Mouse (Mus musculus): Measurements from ENCODE around the gene Hoxd12. TPM values are rescaled to one million over a fixed set of nuclear protein-coding genes. Genes with fewer than 3 reads are reported as not detected.
A peak's percentile ranks its signal among the peaks of the same experiment; 100 is the strongest.

Hoxd12 gene
- polyA plus RNA-seq, 1 experiment from 2014 or later: 2.1 TPM

DNA sequence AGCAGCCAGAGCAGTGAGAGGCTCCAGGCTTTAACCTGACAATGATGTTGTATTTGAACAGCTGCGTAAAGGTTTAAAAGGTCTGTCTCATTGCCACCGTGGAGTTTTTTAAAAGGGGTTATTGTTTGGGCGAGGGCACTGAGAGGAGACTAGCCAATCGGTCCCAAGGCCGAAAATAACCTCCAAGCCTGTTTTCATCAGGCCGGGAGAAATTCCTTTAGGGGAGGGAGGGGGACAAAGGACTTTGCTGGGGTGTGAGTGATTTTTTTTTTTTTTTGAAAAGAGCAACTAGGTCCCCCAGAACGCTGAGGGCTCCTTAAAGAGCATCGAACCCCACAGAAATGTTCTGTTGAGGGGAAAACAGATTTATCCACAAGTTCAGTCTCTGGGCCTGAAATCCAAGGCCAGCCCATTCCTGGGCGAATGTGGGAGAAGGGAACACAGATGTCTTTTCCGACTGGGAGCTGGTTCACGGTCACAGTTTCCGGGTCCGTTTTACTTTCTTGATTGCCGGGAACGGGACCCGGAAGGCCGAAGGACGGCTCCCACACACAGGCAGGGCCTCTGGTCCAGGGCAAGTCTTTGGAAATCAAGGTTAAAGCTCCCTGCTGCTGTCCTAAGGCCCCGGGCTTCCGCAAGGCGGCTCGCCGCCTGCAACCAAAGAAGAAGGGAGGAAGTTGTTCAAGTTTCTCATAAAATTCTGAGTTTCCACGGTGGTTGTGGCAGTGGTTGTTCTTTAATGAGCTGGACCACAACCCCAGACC is 14.9 kb downstream of the Hoxd12 start:
- Histone ChIP-seq H3K27ac (ENCODE audit: low read depth, low read length) (peak overlapping the region; percentile 85), H3K4me2 (ENCODE audit: low read depth) (peak overlapping the region; percentile 38), H3K27me3 (ENCODE audit: control insufficient read depth, insufficient read depth, low read length) (peaks cover 91% of the 10 kb centered on the region), H3K4me1 (ENCODE audit: control insufficient read depth, insufficient read depth, low read length) (0 out of 2 replicates have a peak, but pooled peaks cover 3% of the 10 kb centered on the region), H3K9ac (ENCODE audit: low read length) (peak overlapping the region; percentile 65), H3K9me3 (ENCODE audit: control insufficient read depth, low read length) (no peaks in the 10 kb centered on the region), H3K4me3 (ENCODE audit: low read depth, low read length) (peak overlapping the region; percentile 22), H3K36me3 (ENCODE audit: control insufficient read depth, insufficient read depth, low read length) (no peaks in the 10 kb centered on the region)
- ATAC-seq (ENCODE audit: insufficient read depth, low FRiP score, low TSS enrichment) (no peak), DNase-seq (ENCODE audit: low spot score) (peak; percentile 57)
- under 1% methylated on average over 24 of the region's 24 CpGs for WGBS

DNA sequence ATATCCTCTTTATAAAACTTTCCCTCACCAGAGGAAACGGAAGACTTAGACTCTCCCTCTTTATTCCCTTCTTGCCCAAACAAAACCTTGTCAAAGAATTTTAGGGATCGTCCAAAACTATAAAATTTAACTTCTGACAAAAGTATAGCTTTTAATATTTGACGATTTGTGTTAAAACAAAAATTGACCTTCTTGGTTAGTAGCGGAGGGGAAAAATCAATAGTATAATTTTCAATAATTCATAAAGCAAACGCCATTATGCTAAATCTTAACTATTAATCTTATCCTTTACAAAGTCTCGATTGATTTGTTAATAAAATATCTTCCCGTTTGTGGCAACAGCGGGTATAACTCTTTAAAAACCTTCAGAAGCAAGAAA is 15.5 kb downstream of the Hoxd12 start:
- Histone ChIP-seq H3K4me2 (ENCODE audit: low read depth) (peak overlapping the region; percentile 65), H3K4me3 (ENCODE audit: low read depth, low read length) (peak overlapping the region; percentile 46), H3K9ac (ENCODE audit: low read length) (peak overlapping the region; percentile 65), H3K27ac (ENCODE audit: low read depth, low read length) (peak overlapping the region; percentile 85; the same call in 1 of the 2 replicates), H3K9me3 (ENCODE audit: control insufficient read depth, low read length) (no peaks in the 10 kb centered on the region), H3K36me3 (ENCODE audit: control insufficient read depth, insufficient read depth, low read length) (no peaks in the 10 kb centered on the region), H3K4me1 (ENCODE audit: control insufficient read depth, insufficient read depth, low read length) (0 out of 2 replicates have a peak, but pooled peaks cover 3% of the 10 kb centered on the region), H3K27me3 (ENCODE audit: control insufficient read depth, insufficient read depth, low read length) (peaks cover 90% of the 10 kb centered on the region)
- ATAC-seq (ENCODE audit: insufficient read depth, low FRiP score, low TSS enrichment) (no peak), DNase-seq (ENCODE audit: low spot score) (no peak)
- WGBS: 8% methylated on average over 8 of the region's 8 CpGs

DNA sequence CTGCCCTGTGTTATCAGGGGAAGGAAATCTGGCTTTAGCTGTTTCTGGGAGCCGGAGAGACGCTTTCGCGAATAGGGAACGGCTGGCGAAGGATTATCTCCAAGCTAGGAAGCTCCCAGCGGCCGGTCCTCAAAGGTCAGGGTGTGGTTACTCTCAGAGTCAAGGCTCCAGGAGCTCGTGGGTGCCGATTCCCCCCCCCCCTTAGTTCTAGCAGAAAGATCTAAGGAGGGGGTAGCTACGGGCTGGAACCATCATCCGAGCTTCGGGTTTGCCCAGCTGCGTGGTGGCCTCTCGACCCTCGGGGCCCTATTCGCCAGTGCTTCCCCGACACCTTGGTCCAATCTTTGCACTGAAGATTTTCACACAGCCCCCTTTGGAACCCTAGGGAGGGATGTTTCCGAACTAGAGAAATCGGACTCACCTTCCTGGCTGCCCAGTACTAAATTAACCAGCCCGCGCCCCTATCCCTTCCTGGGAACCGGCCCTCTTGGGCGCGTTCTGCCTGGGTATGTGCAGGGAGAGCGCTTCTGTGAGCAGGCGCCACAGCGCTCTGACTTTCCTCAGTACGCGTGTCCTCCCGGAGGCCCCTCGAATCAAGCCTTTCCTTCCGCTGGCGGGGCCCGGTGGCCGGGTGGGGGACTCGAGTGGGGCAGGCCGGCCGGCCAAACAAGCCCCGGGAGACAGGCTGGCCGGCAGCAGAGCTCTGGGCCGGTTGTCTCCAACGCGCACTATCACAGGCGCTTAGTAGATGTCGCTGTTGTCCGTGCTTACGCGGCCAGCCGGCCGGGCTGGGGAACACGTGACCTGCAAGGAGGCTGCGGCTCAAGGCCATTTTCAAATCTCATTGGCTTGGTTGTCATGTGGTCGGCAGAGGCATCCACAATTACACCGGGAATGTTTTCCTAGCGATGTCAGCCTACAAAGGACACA is 16.5 kb downstream of the Hoxd12 start, which contains the start of gene Hoxd10:
Gene Hoxd10 (plus strand): TSS at position 903 of the 930 bp plus-strand sequence.
- 0 out of 2 replicates have a peak, but pooled peaks cover 3% of the 10 kb centered on the region for H3K4me1 ChIP-seq (ENCODE audit: control insufficient read depth, insufficient read depth, low read length)
- peaks cover 90% of the 10 kb centered on the region for H3K27me3 ChIP-seq (ENCODE audit: control insufficient read depth, insufficient read depth, low read length)
- H3K36me3 ChIP-seq (ENCODE audit: control insufficient read depth, insufficient read depth, low read length): no peaks in the 10 kb centered on the region
- under 1% methylated on average over 56 of the region's 56 CpGs for WGBS
- H3K4me3 ChIP-seq (ENCODE audit: low read depth, low read length): peak within 1 kb of the TSS; percentile 46
- no peaks in the 10 kb centered on the region for H3K9me3 ChIP-seq (ENCODE audit: control insufficient read depth, low read length)
- peak within 1 kb of the TSS; percentile 72 for H3K27ac ChIP-seq (ENCODE audit: low read depth, low read length)
- DNase-seq (ENCODE audit: low spot score) (peak; percentile 87), ATAC-seq (ENCODE audit: insufficient read depth, low FRiP score, low TSS enrichment) (peak; percentile 90)
- H3K9ac ChIP-seq (ENCODE audit: low read length): peak within 1 kb of the TSS; percentile 69
- H3K4me2 ChIP-seq (ENCODE audit: low read depth): peak within 1 kb of the TSS; percentile 65

DNA sequence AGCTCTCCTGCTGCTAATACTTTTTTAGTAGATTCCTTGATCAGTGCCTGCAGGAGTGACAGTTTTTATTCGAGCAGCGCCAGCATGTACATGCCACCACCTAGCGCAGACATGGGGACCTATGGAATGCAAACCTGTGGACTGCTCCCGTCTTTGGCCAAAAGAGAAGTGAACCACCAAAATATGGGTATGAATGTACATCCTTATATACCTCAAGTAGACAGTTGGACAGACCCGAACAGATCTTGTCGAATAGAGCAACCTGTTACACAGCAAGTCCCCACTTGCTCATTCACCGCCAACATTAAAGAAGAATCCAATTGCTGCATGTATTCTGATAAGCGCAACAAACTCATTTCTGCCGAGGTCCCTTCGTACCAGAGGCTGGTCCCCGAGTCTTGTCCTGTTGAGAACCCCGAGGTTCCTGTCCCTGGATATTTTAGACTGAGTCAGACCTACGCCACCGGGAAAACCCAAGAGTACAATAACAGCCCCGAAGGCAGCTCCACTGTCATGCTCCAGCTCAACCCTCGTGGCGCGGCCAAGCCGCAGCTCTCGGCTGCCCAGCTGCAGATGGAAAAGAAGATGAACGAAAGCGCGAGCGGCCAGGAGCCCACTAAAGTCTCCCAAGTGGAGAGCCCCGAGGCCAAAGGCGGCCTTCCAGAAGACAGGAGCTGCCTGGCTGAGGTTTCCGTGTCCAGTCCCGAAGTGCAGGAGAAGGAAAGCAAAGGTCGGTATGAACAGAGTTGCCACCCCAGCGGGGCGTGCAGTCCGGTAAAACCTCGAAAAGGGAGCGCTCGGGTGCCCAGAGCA is 17.4 kb downstream of the Hoxd12 start:
- no peaks in the 10 kb centered on the region for H3K9me3 ChIP-seq (ENCODE audit: control insufficient read depth, low read length)
- peak overlapping the region; percentile 65 for H3K4me2 ChIP-seq (ENCODE audit: low read depth)
- 4% methylated on average over 35 of the region's 35 CpGs for WGBS
- H3K36me3 ChIP-seq (ENCODE audit: control insufficient read depth, insufficient read depth, low read length): no peaks in the 10 kb centered on the region
- H3K4me1 ChIP-seq (ENCODE audit: control insufficient read depth, insufficient read depth, low read length): 0 out of 2 replicates have a peak, but pooled peaks cover 5% of the 10 kb centered on the region
- peak overlapping the region; percentile 46 for H3K4me3 ChIP-seq (ENCODE audit: low read depth, low read length)
- peaks cover 87% of the 10 kb centered on the region for H3K27me3 ChIP-seq (ENCODE audit: control insufficient read depth, insufficient read depth, low read length)
- peak overlapping the region; percentile 62 for H3K9ac ChIP-seq (ENCODE audit: low read length)
- DNase-seq (ENCODE audit: low spot score) (no peak), ATAC-seq (ENCODE audit: insufficient read depth, low FRiP score, low TSS enrichment) (peak; percentile 35)
- peak overlapping the region; percentile 65 for H3K27ac ChIP-seq (ENCODE audit: low read depth, low read length)

DNA sequence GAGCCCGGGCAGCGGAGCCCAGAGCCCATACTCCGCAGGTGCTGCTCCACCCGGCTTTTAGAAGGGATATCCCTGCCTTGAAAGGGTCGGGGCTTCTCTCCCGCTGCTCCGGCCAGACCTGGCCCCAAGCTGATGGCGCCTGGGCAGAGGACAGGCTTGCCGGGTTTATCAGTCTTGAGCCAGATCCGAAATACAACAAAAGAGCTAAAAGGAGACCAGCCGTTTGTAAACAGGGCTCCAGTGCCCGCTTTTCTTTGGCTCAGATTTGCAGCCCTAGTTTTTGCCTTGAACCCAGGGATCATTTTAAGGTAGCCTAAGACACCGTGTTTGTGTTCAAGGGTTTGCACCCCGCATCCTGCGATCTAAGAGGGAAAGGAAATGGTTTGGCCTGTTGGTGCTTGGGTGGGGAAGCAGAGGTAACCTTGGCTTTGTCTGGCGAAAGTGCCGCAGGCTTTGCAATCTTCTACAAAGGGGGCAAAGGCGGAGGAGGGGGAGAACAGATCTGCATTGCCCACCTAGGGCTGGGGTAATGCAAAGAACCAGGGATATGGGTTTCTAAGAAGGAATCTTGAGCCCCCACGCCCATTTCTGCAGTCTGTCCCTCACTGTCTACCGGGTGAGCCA is 18.1 kb downstream of the Hoxd12 start:
- ATAC-seq (ENCODE audit: insufficient read depth, low FRiP score, low TSS enrichment) (no peak), DNase-seq (ENCODE audit: low spot score) (peak; percentile 49)
- H3K9me3 ChIP-seq (ENCODE audit: control insufficient read depth, low read length): no peaks in the 10 kb centered on the region
- H3K4me1 ChIP-seq (ENCODE audit: control insufficient read depth, insufficient read depth, low read length): 0 out of 2 replicates have a peak, but pooled peaks cover 5% of the 10 kb centered on the region
- peak overlapping the region; percentile 62 for H3K9ac ChIP-seq (ENCODE audit: low read length)
- peak overlapping the region; percentile 46 for H3K4me3 ChIP-seq (ENCODE audit: low read depth, low read length)
- under 1% methylated on average over 20 of the region's 20 CpGs for WGBS
- no peaks in the 10 kb centered on the region for H3K36me3 ChIP-seq (ENCODE audit: control insufficient read depth, insufficient read depth, low read length)
- peak overlapping the region; percentile 65 for H3K27ac ChIP-seq (ENCODE audit: low read depth, low read length)
- H3K4me2 ChIP-seq (ENCODE audit: low read depth): peak overlapping the region; percentile 65
- H3K27me3 ChIP-seq (ENCODE audit: control insufficient read depth, insufficient read depth, low read length): peaks cover 86% of the 10 kb centered on the region

DNA sequence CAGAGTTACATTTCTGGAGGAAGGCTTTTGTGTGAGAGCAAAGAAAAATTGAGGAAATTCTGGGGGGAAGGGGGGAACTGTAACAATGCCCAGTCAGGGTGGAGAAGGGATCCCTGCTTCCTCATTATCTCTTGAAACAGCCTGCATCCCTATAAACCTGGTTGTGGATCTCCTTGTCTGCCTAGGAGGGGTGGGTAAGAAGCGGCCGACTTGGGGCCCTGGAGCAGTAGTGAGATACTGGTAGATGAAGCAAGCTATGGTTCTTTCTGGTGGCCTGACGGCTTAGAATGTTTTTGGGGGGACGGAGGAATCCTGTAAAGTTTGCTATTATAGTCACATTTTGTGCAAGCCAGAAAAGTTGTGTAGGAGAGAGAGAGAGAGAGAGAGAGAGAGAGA is 18.6 kb downstream of the Hoxd12 start:
- Histone ChIP-seq H3K36me3 (ENCODE audit: control insufficient read depth, insufficient read depth, low read length) (no peaks in the 10 kb centered on the region), H3K4me1 (ENCODE audit: control insufficient read depth, insufficient read depth, low read length) (0 out of 2 replicates have a peak, but pooled peaks cover 5% of the 10 kb centered on the region), H3K4me2 (ENCODE audit: low read depth) (peak overlapping the region; percentile 65), H3K9me3 (ENCODE audit: control insufficient read depth, low read length) (no peaks in the 10 kb centered on the region), H3K27me3 (ENCODE audit: control insufficient read depth, insufficient read depth, low read length) (peaks cover 86% of the 10 kb centered on the region), H3K4me3 (ENCODE audit: low read depth, low read length) (peak overlapping the region; percentile 46), H3K27ac (ENCODE audit: low read depth, low read length) (no peak overlapping the region), H3K9ac (ENCODE audit: low read length) (peak overlapping the region; percentile 62)
- peak; percentile 23 for DNase-seq (ENCODE audit: low spot score)
- no peak for ATAC-seq (ENCODE audit: insufficient read depth, low FRiP score, low TSS enrichment)
- 1% methylated on average over 4 of the region's 4 CpGs for WGBS

GRCm38 (mm10) chr2:74694066-74694465 is 19.3 kb downstream of the Hoxd12 start:
- peak overlapping the region; percentile 46; the same call in 1 of the 2 replicates for H3K4me3 ChIP-seq (ENCODE audit: low read depth, low read length)
- 0 out of 2 replicates have a peak, but pooled peaks cover 5% of the 10 kb centered on the region for H3K4me1 ChIP-seq (ENCODE audit: control insufficient read depth, insufficient read depth, low read length)
- no peak overlapping the region for H3K27ac ChIP-seq (ENCODE audit: low read depth, low read length)
- H3K9ac ChIP-seq (ENCODE audit: low read length): peak overlapping the region; percentile 62; the same call in 1 of the 2 replicates
- WGBS: under 1% methylated on average over 16 of the region's 16 CpGs
- no peaks in the 10 kb centered on the region for H3K9me3 ChIP-seq (ENCODE audit: control insufficient read depth, low read length)
- H3K36me3 ChIP-seq (ENCODE audit: control insufficient read depth, insufficient read depth, low read length): no peaks in the 10 kb centered on the region
- ATAC-seq (ENCODE audit: insufficient read depth, low FRiP score, low TSS enrichment) (no peak), DNase-seq (ENCODE audit: low spot score) (peak; percentile 72)
- H3K4me2 ChIP-seq (ENCODE audit: low read depth): peak overlapping the region; percentile 76
- H3K27me3 ChIP-seq (ENCODE audit: control insufficient read depth, insufficient read depth, low read length): peaks cover 86% of the 10 kb centered on the region

Measured in neural tube, embryonic 11.5 days (tissue).